Mouse (Mus musculus): ENCODE results near the gene Agtr1b.

Gene Agtr1b

DNA sequence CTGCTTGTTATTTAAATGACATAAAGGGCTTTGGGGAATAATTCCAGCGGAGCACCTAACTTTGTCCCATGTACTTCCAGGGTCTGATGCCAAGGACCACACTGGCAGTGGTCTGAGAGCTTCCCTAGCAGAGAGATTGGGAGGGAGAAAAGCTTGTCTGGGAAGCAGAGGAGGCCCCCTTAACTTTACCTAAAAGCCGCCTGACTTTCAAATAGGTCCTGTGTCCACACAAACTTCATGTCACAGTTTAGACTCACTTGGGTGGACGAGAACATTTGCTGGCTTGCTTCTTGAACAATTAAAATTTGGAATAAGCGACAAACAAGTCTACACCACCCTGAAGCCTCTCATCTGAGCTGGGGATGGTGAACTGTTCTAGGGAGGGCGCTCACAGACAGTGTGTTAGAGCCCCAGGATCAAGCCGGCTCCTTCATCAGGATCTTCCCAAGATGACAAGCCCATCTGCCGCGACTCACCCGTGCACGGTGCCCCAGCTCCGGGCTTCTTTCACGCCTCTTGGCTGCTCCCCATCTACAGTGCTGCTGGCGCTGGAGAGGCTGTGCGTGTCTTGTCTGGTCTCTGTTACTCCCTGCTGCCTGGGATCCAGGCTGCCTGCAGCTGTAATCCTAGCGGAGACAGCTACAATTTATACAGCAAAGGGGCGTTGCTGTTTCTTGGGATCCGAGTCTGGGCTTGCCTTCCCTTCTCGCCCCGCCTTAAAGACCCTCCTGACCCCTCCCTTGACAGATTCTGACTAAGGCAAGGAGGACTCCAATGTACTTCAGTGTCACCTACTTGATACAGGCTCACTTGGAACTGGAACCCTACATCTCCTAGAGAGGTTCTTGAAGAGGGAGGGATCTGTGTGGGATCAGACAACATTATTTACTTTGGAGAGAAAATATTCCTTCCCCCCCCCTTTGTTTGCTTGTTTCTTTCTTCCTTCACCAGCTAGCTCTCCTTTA lies at the start of gene Agtr1b:
Agtr1b (minus strand) TSS at position 620 of the 965 bp plus-strand sequence.
- DNase-seq (ENCODE audit: low read depth, low spot score) = peak; percentile 13

DNA sequence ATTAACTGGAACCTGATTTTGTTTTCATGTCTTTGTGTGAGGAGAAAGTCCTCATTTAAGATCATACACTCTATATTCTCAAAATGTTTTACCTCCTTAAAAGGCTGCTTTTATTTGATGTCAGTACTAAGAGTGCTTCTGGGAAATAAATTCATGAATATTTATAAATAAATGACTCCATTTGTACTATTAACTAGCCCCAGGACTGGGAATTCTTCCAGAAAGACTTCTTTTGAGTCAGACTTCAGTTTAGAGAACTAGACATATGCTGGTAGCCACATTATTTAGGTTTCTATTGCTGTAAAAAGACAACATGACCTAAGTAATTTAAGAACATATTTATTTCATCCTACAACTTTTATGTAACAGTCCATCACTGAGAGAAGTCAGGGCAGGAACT lies 13.4 kb downstream of the Agtr1b start:
- DNase-seq (ENCODE audit: low read depth, low spot score) = no peak

DNA sequence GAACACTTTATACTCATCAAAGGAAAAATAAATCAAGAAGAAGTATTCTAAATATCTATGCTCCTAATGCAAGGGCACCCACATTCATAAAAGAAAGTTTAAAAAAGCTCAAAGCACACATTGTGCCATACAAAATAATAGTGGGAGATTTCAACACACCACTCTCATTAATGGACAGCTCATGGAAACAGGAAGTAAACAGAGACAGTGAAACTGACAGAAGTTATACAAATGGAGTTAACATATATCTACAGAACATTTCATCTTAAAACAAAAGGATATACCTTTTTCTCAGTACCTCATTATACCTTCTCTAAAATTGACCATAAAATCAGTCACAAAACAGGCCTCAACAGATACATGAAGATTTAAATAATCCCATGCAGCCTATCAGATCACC lies 18.8 kb downstream of the Agtr1b start:
- DNase-seq (ENCODE audit: low read depth, low spot score) = no peak

DNA sequence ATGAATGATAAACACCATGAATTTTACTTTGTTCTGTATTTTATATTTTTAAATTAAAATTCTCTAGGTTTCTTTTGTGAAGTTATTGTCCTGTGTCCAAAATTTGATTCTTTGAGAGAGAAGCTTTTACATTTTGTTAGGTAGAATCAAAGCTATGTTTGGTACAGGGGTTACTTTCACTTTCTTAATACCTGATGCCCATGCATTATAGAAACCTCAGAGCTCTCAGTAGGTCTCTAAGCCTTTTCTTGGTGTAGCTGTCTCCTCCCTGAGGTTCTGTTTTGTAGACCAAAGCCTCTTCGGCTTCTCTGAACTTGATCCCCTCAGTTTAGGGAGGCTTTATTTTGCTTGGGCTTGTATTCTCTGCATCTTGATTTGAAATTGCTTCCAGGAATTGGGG lies 26.6 kb downstream of the Agtr1b start:
- no peak for DNase-seq (ENCODE audit: low read depth, low spot score)

GRCm38 (mm10) chr3:20334681-20335080 lies 32.3 kb downstream of the Agtr1b start:
- DNase-seq (ENCODE audit: low read depth, low spot score) = no peak

DNA sequence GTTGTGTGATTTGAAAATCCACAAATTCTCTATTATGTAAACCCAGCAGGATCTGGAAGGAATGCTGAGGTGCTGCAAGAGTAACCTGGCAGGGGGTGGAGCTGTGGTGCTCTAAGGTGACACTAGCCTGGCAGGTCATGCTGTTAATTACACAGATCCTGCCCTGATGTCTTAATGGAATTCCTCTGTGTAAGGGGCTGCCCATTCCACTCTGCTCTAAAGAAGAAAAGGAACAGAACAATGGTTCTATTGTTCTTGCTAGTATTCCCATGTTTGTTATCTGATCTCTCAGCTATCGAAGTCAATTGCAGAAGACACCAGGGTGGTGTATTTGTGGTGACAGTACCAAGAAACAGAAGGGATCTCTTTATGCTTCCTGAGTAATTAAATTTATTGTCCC lies 49.7 kb downstream of the Agtr1b start:
- peak; percentile 7 for DNase-seq (ENCODE audit: low read depth, low spot score)

- no peak for DNase-seq (ENCODE audit: low read depth, low spot score)
These were observed 57.8 kb downstream of the Agtr1b start for GRCm38 (mm10) chr3:20309142-20309541.

DNA sequence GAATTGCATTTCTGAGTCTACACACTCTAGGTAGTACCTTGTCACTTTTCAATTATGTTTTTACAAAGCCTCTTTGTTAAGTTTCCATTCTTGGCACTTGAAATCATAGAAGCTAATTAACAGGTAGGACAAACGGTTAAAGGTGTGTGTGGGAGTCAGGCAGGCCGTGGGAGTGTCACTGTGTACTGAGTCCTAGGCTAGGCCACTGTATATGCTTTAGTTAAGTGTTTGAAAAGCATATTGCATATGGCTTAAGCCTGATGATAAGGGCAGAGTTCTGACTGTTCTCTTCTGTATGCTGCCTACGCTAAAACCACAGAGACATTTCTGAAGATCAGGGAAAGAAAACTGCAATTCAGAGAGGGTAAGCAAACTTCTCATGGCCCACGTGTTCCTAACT lies 59.7 kb downstream of the Agtr1b start:
- DNase-seq (ENCODE audit: low read depth, low spot score) = no peak

GRCm38 (mm10) chr3:20304758-20305352 lies 62.1 kb downstream of the Agtr1b start:
- no peak for DNase-seq (ENCODE audit: low read depth, low spot score)

DNA sequence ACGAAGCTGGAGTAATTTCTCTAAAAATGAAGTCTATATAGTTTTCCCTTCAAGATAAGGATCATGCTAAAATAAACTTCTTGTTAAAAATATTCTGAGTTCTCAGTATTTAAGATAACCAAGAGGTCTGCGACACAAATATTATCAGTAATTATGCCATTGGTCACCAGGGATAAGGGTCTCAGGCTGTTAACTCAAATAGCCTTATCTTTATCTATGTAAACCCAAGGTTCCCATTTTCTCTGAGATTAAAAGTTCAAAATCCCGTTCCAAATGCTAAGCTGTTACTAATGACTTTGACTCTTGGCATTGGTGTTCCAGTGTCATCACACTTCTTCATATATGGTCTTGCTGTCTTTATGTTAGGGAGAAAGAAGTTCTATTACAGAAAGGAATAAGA lies 71.4 kb downstream of the Agtr1b start:
- DNase-seq (ENCODE audit: low read depth, low spot score) = no peak

DNA sequence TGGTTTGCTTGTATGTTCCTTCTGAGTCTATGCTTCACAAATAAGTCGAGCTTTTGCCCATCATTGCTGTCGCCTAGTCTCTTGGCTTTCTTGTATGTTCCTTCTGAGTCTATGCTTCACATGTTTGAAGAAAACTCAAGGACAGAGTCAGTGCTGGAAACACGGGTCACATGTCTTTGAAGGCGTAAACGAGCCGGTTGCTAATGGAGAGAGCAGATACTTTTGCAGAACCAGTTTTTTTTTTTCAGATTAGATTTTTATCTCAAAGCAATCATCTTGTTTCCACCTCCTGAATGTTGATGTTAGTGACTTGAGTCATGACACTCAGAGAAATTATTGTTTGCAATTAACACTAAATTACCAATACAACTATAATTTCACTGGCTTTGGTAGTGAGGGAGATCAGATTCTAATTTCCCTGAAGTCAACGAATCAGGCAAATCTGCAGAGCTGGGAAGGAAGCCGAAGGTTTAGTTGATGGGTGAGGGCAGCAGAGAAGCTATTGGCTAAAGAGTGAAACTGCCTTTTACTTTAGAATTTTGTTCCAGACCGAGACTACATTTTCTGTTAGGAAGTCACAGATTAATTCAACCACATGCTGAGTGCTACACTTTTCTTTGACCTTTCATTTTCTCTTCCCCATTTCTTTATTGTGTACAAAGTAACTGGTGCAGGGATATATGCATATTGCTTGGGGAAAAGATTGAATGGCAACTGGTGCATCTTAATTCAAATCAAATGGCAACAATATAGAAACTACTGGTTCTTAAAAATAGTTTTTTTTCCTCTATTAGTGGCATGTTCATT lies 72.2 kb downstream of the Agtr1b start:
- DNase-seq (ENCODE audit: low read depth, low spot score) = no peak

DNA sequence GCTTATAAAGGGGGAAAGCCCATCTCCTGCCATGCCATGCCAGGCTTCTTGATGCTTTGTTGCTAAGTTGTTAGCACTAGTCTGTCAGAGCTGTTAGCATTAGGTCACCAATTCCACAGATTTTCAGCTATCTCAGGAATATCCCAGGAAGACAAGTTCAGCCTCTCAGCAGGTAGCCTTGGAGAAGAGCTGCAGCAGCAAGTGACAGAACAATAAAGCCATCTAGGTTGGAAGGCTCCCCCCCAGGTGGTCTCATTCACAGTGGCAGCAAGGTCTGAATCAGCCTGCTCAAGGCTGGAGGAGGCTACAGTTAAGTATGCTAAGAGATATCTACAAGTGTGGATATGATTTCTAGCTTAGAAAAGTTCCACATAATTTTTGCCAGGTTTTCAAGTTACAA lies 75.6 kb downstream of the Agtr1b start:
- no peak for DNase-seq (ENCODE audit: low read depth, low spot score)

GRCm38 (mm10) chr3:20288761-20289160 lies 78.2 kb downstream of the Agtr1b start:
- DNase-seq (ENCODE audit: low read depth, low spot score) = no peak

DNA sequence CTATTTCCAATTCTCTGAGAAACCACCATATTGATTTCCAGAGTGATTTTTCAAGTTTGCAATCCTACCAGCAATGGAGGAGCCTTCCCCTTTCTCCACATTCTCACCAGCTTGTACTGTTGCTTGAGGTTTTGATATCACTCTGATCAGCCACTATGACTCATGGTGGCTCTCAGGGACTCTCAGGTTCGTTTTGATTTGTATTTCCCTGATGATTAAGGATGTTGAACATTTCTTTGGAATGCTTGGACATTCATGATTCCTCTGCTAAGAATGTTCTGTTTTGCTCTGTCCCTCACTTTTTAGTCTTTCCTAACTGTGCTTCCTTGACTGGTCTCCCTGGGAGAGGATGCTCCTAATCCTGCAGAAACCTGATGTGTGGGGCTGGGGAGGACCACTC lies 85.2 kb downstream of the Agtr1b start:
- no peak for DNase-seq (ENCODE audit: low read depth, low spot score)

GRCm38 (mm10) chr3:20275633-20276032 lies 91.3 kb downstream of the Agtr1b start, which contains the start of gene Cpb1:
TSS of gene Cpb1 (minus strand) at chr3:20275733.
- no peak for DNase-seq (ENCODE audit: low read depth, low spot score)
